Comparison of ENCODE assay signal across 9 mouse cellular contexts in genomic region chr2:80639864-80640263, GRCm38 (mm10). TPM values are rescaled to one million over a fixed set of nuclear protein-coding genes. Genes with fewer than 3 reads are reported as not detected.
DNase-seq lines count a peak whose midpoint lies in the region; ATAC-seq and TF ChIP-seq lines count a peak whose summit lies in the region.
"Had no signal": no experiment of that assay in that cellular context is flagged by ENCODE, and none has a peak within 500 bp of the region (broad histone marks: within the 10 kb centered on the region; RNA-seq: fewer than 3 reads in every experiment).

No protein-coding gene starts in this region.

- no peak for TF ChIP-seq CTCF in C2C12 (IDR thresholded peaks at IDR 0.05; ENCODE audit: control insufficient read depth, insufficient read depth, insufficient read length)
- no peak for TF ChIP-seq CTCF in liver, embryonic 14.5 days (IDR thresholded peaks at IDR 0.05; ENCODE audit: low read depth)

- H3K4me3 ChIP-seq in heart, embryonic 11.5 days (ENCODE audit: low read depth, low read length): no peak overlapping the region
- H3K4me3 ChIP-seq in C2C12 (ENCODE audit: insufficient read depth, poor library complexity, severe bottlenecking): peak overlapping the region; percentile 86
- no peak overlapping the region for H3K4me3 ChIP-seq in forebrain, embryonic 16.5 days (replicated peaks; ENCODE audit: low read length)
- peak overlapping the region; percentile 92 to 99 for H3K4me3 ChIP-seq in liver, embryonic 14.5 days (ENCODE audit: insufficient read depth in 1 of 2, low read depth in 2 of 2, low read length in 2 of 2)

- peak overlapping the region; percentile 48 for H3ac ChIP-seq in C2C12 (ENCODE audit: control insufficient read depth, insufficient read length, low read depth)

- no peak for DNase-seq in heart, postnatal 25 days (ENCODE audit: low spot score)
- DNase-seq in liver, embryonic 14.5 days (ENCODE audit: low read depth in 3 of 3, low spot score in 3 of 3): no peak
- DNase-seq in frontal cortex, postnatal 10 days (ENCODE audit: low spot score in 2 of 2): no peak
- DNase-seq in left cerebral cortex, postnatal 36 days (ENCODE audit: low spot score in 2 of 2): no peak
- no peak for DNase-seq in cerebellum, postnatal 4 days (ENCODE audit: low spot score in 2 of 2)
- DNase-seq: cerebellum, adult 11 months had no signal

- peaks cover 61% of the 10 kb centered on the region for H3K79me2 ChIP-seq in C2C12 (ENCODE audit: control insufficient read depth, insufficient read depth)

- 66% methylated on average over 3 of the region's 3 CpGs for WGBS in heart, embryonic 11.5 days (ENCODE audit: insufficient replicate concordance)
- WGBS in forebrain, embryonic 16.5 days: 58% methylated on average over 3 of the region's 3 CpGs
- 25% methylated on average over 3 of the region's 3 CpGs for WGBS in liver, embryonic 14.5 days (ENCODE audit: insufficient replicate concordance)

- H3K36me3 ChIP-seq in heart, embryonic 11.5 days (ENCODE audit: control insufficient read depth, insufficient read depth, low read length): peaks cover 2% of the 10 kb centered on the region; the same call in 1 of the 2 replicates
- peaks cover 35% of the 10 kb centered on the region for H3K36me3 ChIP-seq in C2C12 (ENCODE audit: control insufficient read depth, insufficient read depth)
- peaks cover 8% of the 10 kb centered on the region for H3K36me3 ChIP-seq in forebrain, embryonic 16.5 days (ENCODE audit: control insufficient read depth, insufficient read depth)
- H3K36me3 ChIP-seq in liver, embryonic 14.5 days (replicated peaks; ENCODE audit: control insufficient read depth, insufficient read depth, low read depth): peaks cover 18% of the 10 kb centered on the region

- TF ChIP-seq EP300 in liver, embryonic 14.5 days (IDR thresholded peaks at IDR 0.05; ENCODE audit: low read depth): no peak

- H3K9me3 ChIP-seq in heart, embryonic 11.5 days (replicated peaks; ENCODE audit: control insufficient read depth, low read length): no peaks in the 10 kb centered on the region
- H3K9me3 ChIP-seq in forebrain, embryonic 16.5 days (ENCODE audit: control insufficient read depth, low read length): no peaks in the 10 kb centered on the region
- H3K9me3 ChIP-seq in liver, embryonic 14.5 days (ENCODE audit: control insufficient read depth, low read length): no peaks in the 10 kb centered on the region

- ATAC-seq in heart, embryonic 11.5 days (replicated peaks; ENCODE audit: insufficient number of reproducible peaks, low FRiP score, low TSS enrichment): no peak
- ATAC-seq in forebrain, embryonic 16.5 days: no peak
- ATAC-seq in liver, embryonic 14.5 days (ENCODE audit: insufficient read depth): no peak

- peaks cover 53% of the 10 kb centered on the region for H3K79me3 ChIP-seq in C2C12 (ENCODE audit: low read depth)

- no peaks in the 10 kb centered on the region for H3K27me3 ChIP-seq in heart, embryonic 11.5 days (ENCODE audit: control insufficient read depth, insufficient read depth, low read length)
- no peaks in the 10 kb centered on the region for H3K27me3 ChIP-seq in C2C12 (ENCODE audit: control insufficient read depth, insufficient read depth, insufficient read length)
- no peaks in the 10 kb centered on the region for H3K27me3 ChIP-seq in forebrain, embryonic 16.5 days (replicated peaks; ENCODE audit: control insufficient read depth, insufficient read depth, low read length)
- no peaks in the 10 kb centered on the region for H3K27me3 ChIP-seq in liver, embryonic 14.5 days (ENCODE audit: control insufficient read depth, insufficient read depth, low read length)

- no peak overlapping the region for H3K9ac ChIP-seq in heart, embryonic 11.5 days (ENCODE audit: low read depth, low read length)
- H3K9ac ChIP-seq in forebrain, embryonic 16.5 days (replicated peaks; ENCODE audit: low read depth, low read length): no peak overlapping the region
- peak overlapping the region; percentile 89 for H3K9ac ChIP-seq in liver, embryonic 14.5 days (replicated peaks)

- intact Hi-C loops in heart, postnatal 25 days (cut with DNase I): loop anchor here (10.0 kb wide), 1 partner anchor 325 kb away; the partner anchor contains the start of gene Dnajc10
- intact Hi-C loops in left cerebral cortex, postnatal 36 days (cut with DNase I): loop anchor here (5.0 kb wide), 1 partner anchor 58 kb away; the partner anchor contains the start of gene Nckap1

- peak overlapping the region; percentile 69 for H3K4me2 ChIP-seq in heart, embryonic 11.5 days
- peak overlapping the region; percentile 23; the same call in 1 of the 2 replicates for H3K4me2 ChIP-seq in forebrain, embryonic 16.5 days (ENCODE audit: low read length)
- H3K4me2 ChIP-seq in liver, embryonic 14.5 days (ENCODE audit: low read depth): peak overlapping the region; percentile 68

- 0 out of 2 replicates have a peak, but pooled peaks cover 4% of the 10 kb centered on the region for H3K4me1 ChIP-seq in heart, embryonic 11.5 days (ENCODE audit: control insufficient read depth, insufficient read depth, low read length)
- peaks cover 5% of the 10 kb centered on the region for H3K4me1 ChIP-seq in forebrain, embryonic 16.5 days (replicated peaks; ENCODE audit: control insufficient read depth, insufficient read depth, low read length)
- H3K4me1 ChIP-seq in liver, embryonic 14.5 days (replicated peaks; ENCODE audit: control insufficient read depth in 2 of 2, insufficient read depth in 2 of 2, low read length in 1 of 2): peaks cover 5 to 6% of the 10 kb centered on the region in 2 experiments

- H3K27ac ChIP-seq in heart, embryonic 11.5 days (ENCODE audit: low read depth, low read length): no peak overlapping the region
- no peak overlapping the region for H3K27ac ChIP-seq in forebrain, embryonic 16.5 days (ENCODE audit: low read length)
- no peak overlapping the region for H3K27ac ChIP-seq in liver, embryonic 14.5 days

TF ChIP-seq in C2C12, 6 proteins besides CTCF, POLR2A, EP300 and RAD21:
- TF ChIP-seq CEBPB (IDR thresholded peaks at IDR 0.05; ENCODE audit: low read depth) (no peak), MYOD1 (IDR thresholded peaks at IDR 0.05; ENCODE audit: control insufficient read depth, insufficient read length, low read depth) (no peak), FOSL1 (IDR thresholded peaks at IDR 0.05; ENCODE audit: insufficient read depth, low read length, poor library complexity, severe bottlenecking) (no peak), MAX (IDR thresholded peaks at IDR 0.05) (no peak), USF1 (IDR thresholded peaks at IDR 0.05; ENCODE audit: low read depth) (no peak), MYOG (IDR thresholded peaks at IDR 0.05; ENCODE audit: control insufficient read depth, extremely low read depth, insufficient read length) (no peak)

RNA-seq across cellular contexts. Expression of gene Nup35, which starts 22.8 kb away (rescaled TPM):
- polyA plus RNA-seq in heart, embryonic 11.5 days (2014; fragmentation: Nextera tagmentation; extraction: Ambion mirVana): 29.3 and 29.8 TPM in 2 replicates
- total RNA-seq in heart, postnatal 25 days (2021): 1 to 10 TPM; 5.6 to 7.1 TPM
- 38.3 TPM for polyA plus RNA-seq in C2C12 (2012; fragmentation: generic; extraction: Trizol)
- 55.3 and 58.7 TPM in 2 replicates for polyA plus RNA-seq in forebrain, embryonic 16.5 days (2015; fragmentation: Nextera tagmentation; extraction: Ambion mirVana)
- 17.9 and 25.3 TPM in 2 replicates for polyA plus RNA-seq in liver, embryonic 14.5 days (2012; rRNA removed)
- 31.9 TPM in 2 replicates for polyA plus RNA-seq in liver, embryonic 14.5 days (2014; fragmentation: Nextera tagmentation; extraction: Ambion mirVana)
- 10 to 100 TPM; 13.6 to 14.0 TPM for total RNA-seq in left cerebral cortex, postnatal 36 days (2021)

RNA-seq across cellular contexts. Expression of gene Dusp19, which starts 23.0 kb away (rescaled TPM):
- 12.0 and 13.3 TPM in 2 replicates for polyA plus RNA-seq in heart, embryonic 11.5 days (2014; fragmentation: Nextera tagmentation; extraction: Ambion mirVana)
- total RNA-seq in heart, postnatal 25 days (2021): 1 to 10 TPM; 8.8 to 9.9 TPM
- 4.8 TPM for polyA plus RNA-seq in C2C12 (2012; fragmentation: generic; extraction: Trizol)
- polyA plus RNA-seq in forebrain, embryonic 16.5 days (2015; fragmentation: Nextera tagmentation; extraction: Ambion mirVana): 16.3 and 16.5 TPM in 2 replicates
- polyA plus RNA-seq in liver, embryonic 14.5 days (2012; rRNA removed): 2.2 and 3.5 TPM in 2 replicates
- polyA plus RNA-seq in liver, embryonic 14.5 days (2014; fragmentation: Nextera tagmentation; extraction: Ambion mirVana): 6.1 and 6.3 TPM in 2 replicates
- 10 to 100 TPM; 21.4 to 24.1 TPM for total RNA-seq in left cerebral cortex, postnatal 36 days (2021)

RNA-seq across cellular contexts. Expression of gene Nckap1, which starts 58.7 kb away (rescaled TPM):
- polyA plus RNA-seq in heart, embryonic 11.5 days (2014; fragmentation: Nextera tagmentation; extraction: Ambion mirVana): 51.6 and 53.9 TPM in 2 replicates
- total RNA-seq in heart, postnatal 25 days (2021): 10 to 100 TPM; 58.3 to 67.0 TPM
- 30.4 TPM for polyA plus RNA-seq in C2C12 (2012; fragmentation: generic; extraction: Trizol)
- polyA plus RNA-seq in forebrain, embryonic 16.5 days (2015; fragmentation: Nextera tagmentation; extraction: Ambion mirVana): 103 and 108 TPM in 2 replicates
- polyA plus RNA-seq in liver, embryonic 14.5 days (2012; rRNA removed): 7.6 and 11.4 TPM in 2 replicates
- polyA plus RNA-seq in liver, embryonic 14.5 days (2014; fragmentation: Nextera tagmentation; extraction: Ambion mirVana): 9.9 and 10.3 TPM in 2 replicates
- total RNA-seq in left cerebral cortex, postnatal 36 days (2021): 100 to 1,000 TPM; 405 to 410 TPM

Comparison
In these comparisons a context has a peak if more than half of its experiments do, and no peak if none do; other contexts are left out.
1. H3K4me3 ChIP-seq: peak in C2C12 (single experiment) and liver, embryonic 14.5 days (2 of 2); none in heart, embryonic 11.5 days (single experiment) and forebrain, embryonic 16.5 days (single experiment).
2. Peak in every context shown above with its lines, with median percentiles within 50 percentile points of each other: H3K4me2 ChIP-seq.